Mouse (Mus musculus): Measurements from ENCODE around the gene Acad8.

Acad8 gene

DNA sequence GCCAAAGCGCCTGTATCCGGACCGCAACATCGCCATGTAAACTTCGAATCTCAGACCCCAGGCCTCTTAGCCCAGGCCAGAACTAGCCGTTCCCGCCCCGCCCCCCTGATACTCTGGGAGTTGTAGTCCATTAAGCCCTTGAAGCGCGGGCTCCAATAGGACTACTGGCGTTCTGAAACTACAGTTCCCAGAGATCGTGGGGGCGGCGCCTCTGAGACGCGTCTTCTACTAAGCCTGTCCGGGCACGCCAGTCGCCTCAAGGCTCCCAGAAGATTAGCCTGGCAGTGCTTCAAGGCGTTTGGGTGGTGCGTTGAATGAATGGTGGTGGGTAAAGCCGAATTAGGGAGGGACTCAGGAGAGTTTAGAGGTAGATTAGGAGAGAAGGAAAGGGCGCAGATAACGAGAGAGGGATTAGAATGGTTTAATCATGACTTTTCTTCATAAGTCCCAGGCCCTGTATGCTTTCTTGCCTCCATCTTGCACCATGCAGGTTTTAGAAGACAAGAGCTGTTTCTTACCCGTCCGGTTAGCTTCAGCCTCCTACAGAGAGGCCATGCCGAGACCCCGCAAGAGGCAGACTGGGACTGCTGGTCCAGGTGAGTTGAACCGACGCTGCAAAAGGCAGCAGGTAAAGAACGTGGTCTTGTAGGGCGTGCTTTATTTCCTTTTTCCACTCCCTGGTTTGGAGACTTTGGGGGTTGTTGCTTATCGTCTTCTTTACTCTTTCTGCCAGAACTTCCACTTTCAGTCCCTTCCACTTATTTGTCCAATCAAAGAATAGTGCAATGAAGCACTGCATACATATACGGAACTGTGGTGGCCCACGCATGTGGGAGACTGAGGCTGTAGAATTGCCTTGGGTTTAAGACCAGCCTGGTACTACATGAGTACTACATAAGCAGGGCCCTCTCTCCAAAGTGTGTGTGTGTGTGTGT is at the start of gene Acad8, which contains the start of gene Thyn1:
Acad8 (minus strand) TSS at position 106 of the 935 bp plus-strand sequence.
Thyn1 (plus strand) TSS at position 250 of the 935 bp plus-strand sequence.
- DNase-seq (ENCODE audit: low spot score in 2 of 2), result peak; percentile 92 to 95

GRCm38 (mm10) chr9:27043892-27044291 is 44.5 kb upstream of the Acad8 start:
- no peak for DNase-seq (ENCODE audit: low spot score in 2 of 2)

DNA sequence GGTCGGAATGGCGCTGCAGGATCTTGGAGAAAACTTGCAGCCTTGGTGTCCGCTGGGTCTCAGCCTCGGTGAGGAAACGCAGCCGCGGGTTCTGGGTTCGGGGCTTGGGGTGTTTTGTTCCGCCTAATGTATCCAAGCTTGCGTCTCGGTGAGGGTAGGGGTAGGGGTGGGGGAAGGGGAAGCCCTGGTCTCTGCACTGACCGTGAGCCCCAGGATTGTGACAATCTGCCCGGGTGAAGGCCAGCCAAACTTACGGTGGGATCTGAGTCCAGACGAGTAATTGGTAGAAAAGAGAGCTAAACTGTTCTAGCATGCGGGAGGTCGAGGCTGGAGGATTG is 31.4 kb upstream of the Acad8 start:
- no peak for DNase-seq (ENCODE audit: low spot score in 2 of 2)

- peak; percentile 96 to 97 for DNase-seq (ENCODE audit: low spot score in 2 of 2)
Measured at GRCm38 (mm10) chr9:27029828-27030762, 30.7 kb upstream of the Acad8 start, which contains the start of the genes Vps26b and Ncapd3. Gene Vps26b, minus strand, starts transcription at chr9:27030065. Gene Ncapd3, plus strand, starts transcription at chr9:27030175.

GRCm38 (mm10) chr9:27029022-27029827 is 29.9 kb upstream of the Acad8 start:
- peak; percentile 20 to 83 for DNase-seq (ENCODE audit: low spot score in 2 of 2)

DNA sequence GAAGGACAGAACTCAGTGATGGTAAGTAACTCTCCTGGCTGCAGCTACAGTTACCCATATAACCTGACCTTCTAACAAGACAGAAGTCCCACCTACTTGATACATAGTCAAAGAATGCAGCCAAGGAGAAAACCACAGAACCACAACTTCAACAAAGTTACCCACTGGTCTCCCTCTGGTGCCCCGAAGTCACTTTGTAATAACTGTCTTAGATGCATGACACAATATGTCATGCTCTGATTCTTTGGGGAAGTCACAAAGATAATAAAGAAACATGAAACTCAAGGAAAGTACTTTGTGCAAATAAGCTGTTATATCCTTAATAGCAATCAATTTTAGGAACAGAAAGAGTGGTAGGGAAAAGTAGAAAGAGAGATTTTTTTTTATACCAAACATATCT is 27.3 kb upstream of the Acad8 start:
- no peak for DNase-seq (ENCODE audit: low spot score in 2 of 2)

- no peak for DNase-seq (ENCODE audit: low spot score in 2 of 2)
Measured at GRCm38 (mm10) chr9:27023681-27024080, 24.3 kb upstream of the Acad8 start.

DNA sequence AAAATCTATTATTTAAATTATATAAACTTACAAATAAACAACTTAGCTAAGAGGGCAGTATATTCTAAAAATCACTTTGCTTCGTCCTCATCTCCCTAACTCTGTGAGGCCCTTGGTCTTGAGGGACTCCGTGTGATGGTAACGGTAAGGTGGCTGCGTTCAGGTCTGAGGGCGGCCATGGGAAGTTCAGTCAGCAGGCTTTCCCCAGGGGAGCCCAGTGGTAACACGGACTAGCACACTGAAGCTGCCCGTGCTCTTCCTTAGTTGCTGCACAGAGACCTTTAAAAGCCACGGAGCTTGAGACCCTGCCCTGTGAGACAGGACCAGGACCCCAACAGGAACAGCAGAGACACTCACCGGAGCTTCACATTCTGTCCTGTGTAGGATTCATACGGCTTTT is 19.6 kb upstream of the Acad8 start:
- peak in 1 of 2 experiments; percentile 31 for DNase-seq (ENCODE audit: low spot score in 2 of 2)

DNA sequence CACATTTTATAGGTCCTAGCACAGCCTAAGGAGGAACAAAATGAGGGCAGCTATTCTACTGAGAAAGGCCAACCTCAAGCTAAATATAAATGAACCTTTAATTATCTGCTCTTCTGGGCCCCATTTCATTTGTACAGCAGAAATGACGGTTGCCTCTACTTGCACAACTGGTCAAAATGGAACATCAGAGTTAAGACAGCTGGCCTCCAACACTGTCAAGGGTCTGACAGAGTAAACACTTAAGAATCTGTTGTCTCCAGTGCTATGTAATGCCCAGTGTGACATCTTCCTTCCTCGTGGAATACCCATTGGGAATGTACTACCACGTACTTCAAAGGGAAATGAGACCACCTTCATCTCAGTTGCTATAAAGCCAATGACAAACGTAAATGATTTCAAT is 12.2 kb upstream of the Acad8 start:
- DNase-seq (ENCODE audit: low spot score in 2 of 2), result no peak

GRCm38 (mm10) chr9:27009231-27009630 is 9.9 kb upstream of the Acad8 start:
- no peak for DNase-seq (ENCODE audit: low spot score in 2 of 2)

DNA sequence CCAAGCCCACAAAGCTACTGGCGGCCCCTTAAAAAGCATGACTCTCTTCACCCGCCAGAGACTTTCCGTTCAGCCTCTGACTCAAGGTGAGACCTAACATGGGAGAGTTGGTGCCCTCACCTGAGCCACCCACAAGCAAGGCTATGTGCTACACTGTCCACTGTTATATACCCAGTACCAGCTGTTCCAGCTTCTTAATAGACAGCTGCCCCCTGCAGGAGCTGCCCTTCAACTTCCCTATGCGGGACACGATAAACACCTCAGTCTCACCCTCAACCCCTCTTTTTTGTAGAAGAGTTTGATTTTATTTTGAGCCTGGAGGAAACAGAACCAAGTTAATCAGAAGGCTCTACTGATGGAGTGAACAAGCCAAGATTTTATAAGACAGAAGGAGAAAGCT is 7.5 kb upstream of the Acad8 start:
- no peak for DNase-seq (ENCODE audit: low spot score in 2 of 2)

DNA sequence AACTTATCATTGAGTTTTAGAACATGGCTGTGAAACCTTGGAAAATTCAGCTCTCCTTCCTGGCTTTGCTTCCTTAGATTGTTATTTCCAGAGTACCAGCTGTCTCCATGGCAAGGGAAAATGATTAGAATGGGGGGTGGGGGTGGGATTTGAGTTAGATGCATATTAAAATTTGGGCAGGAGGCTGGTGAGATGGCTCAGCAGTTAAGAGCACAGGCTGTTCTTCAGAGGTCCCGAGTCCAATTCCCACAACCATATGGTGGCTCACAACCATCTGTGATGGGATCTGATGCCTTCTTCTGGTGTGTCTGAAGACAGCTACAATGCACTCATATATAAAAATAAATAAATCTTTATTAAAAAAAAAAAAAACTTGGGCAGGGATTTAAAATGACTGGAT is 6.6 kb upstream of the Acad8 start:
- DNase-seq (ENCODE audit: low spot score in 2 of 2), result no peak

- DNase-seq (ENCODE audit: low spot score in 2 of 2), result no peak
Measured at GRCm38 (mm10) chr9:27005231-27005630, 5.9 kb upstream of the Acad8 start.

DNA sequence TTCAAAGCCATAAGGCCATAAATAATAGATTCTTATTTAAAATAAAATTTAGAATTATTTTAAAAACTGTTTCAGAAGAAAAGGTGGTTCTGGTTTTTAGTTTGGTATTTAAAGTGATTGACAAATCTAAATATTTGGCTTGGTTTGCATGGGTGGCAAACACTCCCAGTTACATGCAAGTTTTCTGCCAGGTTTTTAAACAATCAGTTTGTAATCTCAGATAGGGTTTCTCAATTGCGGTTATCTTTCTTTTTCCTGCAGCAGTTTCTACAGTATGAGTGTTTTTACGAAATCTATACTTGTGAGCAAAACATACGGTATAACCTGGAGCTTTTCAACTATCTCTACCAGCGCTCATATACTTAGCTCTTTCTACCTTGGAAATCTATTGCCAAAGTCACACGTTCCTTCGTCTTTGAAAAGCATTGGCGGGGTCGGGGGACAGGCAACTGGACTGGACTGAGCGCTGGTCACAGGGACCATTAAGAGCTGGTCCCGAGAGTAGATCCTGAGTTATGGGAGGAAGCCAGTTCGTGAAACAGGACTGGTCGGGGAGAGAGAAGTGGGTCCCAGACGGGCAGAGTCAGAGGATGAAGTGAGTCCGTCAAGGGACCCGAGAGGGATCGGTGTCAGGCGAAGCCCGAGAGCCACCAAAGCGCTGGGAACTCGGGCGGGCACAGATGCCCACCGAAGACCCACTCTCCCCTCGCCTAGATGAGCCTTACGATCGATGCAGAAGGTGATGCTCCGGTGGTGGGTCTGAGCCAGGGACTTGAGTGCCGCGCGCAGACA is 501 bp downstream of the Acad8 start:
- peak in 1 of 2 experiments; percentile 17 for DNase-seq (ENCODE audit: low spot score in 2 of 2)

DNA sequence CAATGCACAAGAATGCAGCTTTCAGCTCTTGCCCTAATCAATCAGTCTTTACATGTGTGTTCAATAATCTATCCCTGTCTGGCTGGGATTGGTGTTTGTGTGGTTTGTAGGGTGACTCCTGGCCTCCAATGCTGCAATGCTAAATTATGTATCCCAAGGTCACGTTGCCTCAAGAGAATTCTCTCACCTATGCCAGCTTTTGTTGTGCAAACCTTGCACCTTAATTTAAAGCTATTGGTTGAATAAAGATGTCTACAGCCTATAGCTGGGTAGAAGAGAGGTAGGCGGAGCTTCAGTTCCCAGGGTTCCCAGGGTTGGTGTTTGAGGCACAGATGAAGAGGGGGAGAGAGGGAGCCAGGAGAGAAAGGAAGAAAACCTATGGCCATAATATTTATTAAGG is 1.9 kb downstream of the Acad8 start:
- no peak for DNase-seq (ENCODE audit: low spot score in 2 of 2)

DNA sequence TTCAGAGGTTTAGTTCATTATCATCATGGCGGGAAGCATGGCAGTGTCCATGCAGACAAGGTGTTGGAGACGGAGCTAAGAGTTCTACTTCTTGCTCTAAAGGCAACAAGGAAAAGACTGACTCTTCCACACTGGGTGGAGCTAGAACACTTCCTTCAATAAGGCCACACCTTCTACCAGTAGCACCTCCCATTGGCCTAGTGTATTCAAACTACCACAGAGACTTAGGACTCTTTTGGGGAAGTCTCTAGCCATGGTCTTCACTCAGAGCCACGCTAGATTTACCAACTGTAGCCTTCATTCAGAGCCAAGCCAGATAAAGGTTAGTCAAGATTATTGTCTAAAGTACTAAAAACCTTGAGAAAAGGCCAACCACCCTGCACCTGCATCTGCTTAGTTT is 2.3 kb downstream of the Acad8 start:
- DNase-seq (ENCODE audit: low spot score in 2 of 2), result no peak

DNA sequence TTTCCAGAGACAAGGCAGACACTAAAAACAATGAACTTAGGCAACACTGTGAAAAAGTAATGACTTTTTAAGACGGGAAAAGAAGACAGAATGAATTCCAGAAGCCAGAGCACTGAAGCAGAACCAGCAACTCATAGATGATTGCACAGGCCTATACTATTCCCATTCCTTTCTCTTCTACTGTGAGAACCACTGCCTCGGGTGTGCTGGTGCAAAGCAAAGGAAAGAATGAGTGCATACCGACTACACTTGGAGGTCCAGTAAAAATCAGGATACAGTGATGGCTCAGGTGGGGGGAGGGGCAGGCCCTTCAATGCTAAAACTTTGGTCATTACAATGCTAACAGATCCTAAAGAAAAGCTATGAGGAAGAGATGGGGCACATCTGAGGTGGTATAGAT is 5.5 kb downstream of the Acad8 start:
- no peak for DNase-seq (ENCODE audit: low spot score in 2 of 2)

DNA sequence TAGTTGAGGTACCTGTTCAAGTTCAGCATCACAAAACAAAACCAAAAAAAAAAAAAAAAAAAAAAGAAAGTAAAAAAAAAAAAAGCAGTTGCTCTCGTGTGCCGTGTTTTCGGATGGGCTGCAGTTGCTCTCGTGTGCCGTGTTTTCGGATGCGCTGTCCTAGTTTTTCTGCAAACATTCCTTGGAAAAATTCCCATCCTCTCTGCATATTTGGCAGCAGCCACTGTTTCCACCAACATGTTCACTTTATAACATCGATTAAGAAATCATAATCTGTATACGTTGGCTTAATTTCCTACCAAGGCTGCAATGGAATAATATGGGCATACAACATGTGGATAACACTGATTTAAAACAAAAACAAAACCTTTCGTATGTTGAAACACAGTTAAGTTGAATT is 6.2 kb downstream of the Acad8 start:
- no peak for DNase-seq (ENCODE audit: low spot score in 2 of 2)

DNA sequence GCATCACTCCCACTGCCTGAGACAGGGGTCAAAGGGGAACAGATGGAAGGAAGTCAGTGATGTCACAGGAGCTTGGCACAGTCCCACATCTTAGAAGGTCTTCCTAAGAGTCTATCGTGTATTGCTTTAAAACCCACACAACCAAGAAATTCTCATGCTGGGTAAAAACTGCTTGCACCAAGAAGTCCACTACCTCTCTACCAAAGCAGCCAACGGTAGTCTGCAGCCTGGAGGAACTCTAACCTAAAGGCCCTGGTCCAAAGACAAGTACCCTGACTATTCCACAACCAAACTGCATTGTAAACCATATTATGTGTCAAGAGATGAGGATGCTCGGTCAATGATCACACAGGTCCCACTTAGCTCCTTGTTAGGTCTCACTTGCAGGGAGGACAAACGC is 9.2 kb downstream of the Acad8 start:
- DNase-seq (ENCODE audit: low spot score in 2 of 2), result no peak

DNA sequence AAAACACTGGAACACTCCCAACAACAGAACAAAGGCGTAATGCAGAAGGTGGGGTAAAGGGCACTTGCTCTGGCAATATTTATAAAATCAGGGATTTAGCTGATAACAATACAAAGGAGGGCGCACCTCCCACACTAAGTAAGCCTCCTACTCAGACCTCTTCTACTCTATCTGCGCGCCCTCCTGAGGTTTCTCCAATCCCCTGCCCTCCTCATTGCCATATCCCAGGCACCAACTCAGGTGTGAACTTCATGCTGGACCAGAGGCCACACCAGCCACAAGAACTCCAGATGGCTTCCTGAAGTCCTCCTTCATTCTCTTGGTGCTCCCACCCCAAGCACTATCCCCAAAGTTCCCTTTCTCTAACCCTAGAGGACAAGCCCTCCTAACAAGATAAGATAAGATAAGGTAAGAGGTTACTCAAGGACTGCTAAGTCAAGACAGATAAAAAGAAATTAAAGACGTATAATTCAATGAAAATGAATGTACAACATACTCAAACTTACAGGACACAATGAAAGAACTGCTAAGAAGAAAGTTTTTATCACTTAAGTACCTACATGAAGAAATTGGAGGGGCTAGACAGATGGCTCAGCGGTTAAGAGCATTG is 13.6 kb downstream of the Acad8 start:
- no peak for DNase-seq (ENCODE audit: low spot score in 2 of 2)
